Mouse (Mus musculus): ENCODE data around the gene Dlx2.

- TF ChIP-seq GATA1 (IDR thresholded peaks at IDR 0.05; ENCODE audit: borderline replicate concordance, low read length) (no peak), FLI1 (IDR thresholded peaks at IDR 0.05; ENCODE audit: low read length) (no peak)
Observed at GRCm38 (mm10) chr2:71494503-71494902, 52.1 kb downstream of the Dlx2 start.
